Mouse (Mus musculus): ENCODE data around the gene Fam69b. TPM values are rescaled to one million over a fixed set of nuclear protein-coding genes. Genes with fewer than 3 reads are reported as not detected.

Gene Fam69b
- total RNA-seq, 2 experiments from 2014 or later: 73.3 to 76.4 TPM

DNA sequence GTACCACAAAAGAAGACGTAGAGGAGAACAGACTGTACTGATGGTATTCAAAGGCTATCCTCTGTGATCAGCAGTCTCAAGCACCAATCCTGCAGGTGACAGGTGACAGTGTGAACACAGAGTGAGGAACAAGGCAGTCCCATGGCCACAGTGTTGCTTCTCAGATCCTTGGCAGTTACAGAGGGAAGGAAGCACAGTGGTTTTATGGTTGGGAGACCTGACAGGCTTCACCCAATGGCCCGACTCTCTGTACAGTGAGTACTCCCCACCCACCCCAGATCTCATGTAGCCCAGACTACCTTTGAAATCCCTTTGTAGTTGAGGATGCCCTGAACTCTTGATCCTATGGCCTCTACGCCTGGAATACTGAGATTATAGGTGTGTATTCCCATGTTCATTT, 2.8 kb upstream of the Fam69b start:
- no peak for DNase-seq (ENCODE audit: low spot score in 2 of 2)

DNA sequence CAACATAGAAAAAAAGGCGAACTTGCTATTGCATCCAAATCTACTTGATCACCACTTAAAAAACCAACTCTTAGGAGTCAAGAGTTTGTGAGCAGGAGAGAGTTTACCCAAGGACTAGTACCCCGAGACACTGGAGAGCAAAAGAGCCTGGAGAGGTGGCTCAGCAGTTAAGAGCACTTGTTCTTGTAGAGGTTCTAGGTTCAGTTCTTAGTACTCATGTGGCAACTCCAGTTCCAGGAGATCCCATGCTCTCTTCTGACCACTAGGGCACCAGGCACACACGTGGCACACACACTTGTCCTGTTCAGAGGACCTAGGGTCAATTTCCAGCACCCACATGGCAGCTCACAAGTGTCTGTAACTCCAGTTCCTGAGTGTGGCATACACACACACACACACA, 2.2 kb upstream of the Fam69b start:
- DNase-seq (ENCODE audit: low spot score in 2 of 2): no peak

DNA sequence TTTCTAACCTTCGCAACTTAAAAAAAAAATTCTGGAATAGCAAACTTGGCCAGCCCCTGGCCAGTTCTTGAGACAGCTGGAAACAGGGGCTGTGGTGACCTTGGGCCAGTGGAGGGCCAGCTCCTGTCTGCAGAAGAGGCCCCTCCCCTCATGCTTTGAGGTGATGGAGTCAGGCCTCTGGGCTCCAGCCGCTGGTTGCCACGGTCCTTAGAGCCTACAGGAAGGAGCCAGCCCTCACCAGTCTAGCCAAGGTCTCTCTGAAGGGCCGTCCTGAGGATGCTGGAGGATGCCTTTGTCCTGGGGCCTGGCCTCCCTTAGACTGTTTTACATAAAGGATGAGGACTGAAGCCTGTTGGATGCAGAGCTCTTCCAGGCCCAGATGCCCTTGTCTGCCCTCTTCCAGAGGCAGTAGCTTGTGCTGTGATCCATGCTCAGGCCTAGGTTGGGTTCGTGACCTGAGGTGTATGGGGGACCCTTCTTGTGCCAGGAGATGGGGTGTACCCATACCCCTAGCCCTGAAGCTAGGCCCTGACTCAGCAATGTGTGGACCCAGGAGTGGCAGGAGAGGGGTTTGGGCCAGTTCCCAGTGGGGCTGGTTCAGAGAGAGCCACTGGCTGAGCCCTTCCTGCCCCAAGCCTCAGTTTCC, 658 bp downstream of the Fam69b start:
- no peak for DNase-seq (ENCODE audit: low spot score in 2 of 2)

DNA sequence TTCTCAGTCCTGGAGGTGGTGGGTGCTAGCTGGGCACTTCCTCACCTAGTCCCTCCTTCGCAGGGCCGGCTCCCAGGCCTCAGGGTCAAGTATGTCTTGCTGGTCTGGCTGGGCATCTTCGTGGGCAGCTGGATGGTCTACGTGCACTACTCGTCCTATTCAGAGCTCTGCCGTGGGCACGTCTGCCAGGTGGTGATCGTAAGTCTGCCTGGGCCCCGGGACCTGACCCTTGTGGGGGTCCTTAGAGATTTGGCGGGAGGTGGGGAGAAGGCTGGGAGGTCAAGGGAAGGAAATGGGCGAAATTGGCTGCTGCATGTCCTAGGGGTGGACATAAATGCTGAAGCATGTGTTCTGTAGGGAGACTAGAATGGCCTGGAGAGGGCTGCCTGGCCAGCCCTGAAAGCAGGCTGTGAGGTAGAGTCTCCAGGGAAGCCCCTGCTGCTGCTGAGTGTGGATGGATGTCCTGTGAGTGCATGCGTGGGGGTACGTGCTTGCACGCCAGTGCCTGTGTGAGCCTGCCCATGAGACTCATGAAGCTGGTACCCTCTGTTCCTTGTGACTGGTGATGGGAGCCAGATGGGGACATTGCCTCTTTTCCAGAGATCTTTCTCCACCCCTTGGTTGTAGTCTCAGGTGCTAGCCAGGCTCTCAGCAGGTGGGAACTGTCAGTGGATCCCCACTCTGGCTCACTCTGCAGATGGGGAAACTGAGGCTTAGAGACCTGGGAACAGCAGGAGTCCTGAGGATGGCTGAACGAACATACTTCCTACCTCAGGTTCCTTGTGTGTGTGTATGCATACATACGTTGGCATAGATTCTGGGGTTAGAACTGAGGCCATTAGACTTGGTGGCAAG, 4.5 kb downstream of the Fam69b start:
- no peak for DNase-seq (ENCODE audit: low spot score in 2 of 2)

GRCm38 (mm10) chr2:26633953-26634530, 5.8 kb downstream of the Fam69b start:
- no peak for DNase-seq (ENCODE audit: low spot score in 2 of 2)

GRCm38 (mm10) chr2:26634629-26635488, 6.6 kb downstream of the Fam69b start:
- DNase-seq (ENCODE audit: low spot score in 2 of 2): no peak

DNA sequence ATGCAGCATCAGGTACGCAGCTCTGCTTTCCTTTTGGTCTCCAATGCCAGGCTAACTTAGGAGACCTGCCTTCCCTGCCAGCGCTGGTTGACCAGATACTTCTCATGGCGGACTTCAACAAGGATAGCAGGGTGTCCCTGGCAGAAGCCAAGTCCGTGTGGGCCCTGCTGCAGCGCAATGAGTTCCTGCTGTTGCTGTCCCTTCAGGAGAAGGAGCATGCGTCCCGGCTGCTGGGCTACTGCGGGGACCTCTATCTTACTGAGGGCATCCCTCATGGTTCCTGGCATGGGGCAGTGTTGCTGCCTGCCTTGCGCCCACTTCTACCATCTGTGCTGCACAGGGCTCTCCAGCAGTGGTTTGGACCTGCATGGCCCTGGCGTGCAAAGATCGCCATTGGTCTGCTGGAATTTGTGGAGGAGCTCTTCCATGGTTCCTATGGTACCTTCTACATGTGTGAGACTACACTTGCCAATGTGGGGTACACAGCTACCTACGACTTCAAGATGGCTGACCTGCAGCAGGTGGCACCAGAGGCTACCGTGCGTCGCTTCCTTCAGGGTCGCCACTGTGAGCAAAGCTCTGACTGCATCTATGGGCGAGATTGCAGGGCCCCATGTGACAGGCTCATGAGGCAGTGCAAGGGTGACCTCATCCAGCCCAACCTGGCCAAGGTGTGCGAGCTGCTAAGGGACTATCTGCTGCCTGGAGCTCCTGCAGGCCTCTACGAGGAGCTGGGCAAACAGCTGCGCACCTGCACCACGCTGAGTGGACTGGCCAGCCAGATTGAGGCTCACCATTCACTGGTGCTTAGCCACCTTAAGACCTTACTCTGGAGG, 7.5 kb downstream of the Fam69b start:
- no peak for DNase-seq (ENCODE audit: low spot score in 2 of 2)

DNA sequence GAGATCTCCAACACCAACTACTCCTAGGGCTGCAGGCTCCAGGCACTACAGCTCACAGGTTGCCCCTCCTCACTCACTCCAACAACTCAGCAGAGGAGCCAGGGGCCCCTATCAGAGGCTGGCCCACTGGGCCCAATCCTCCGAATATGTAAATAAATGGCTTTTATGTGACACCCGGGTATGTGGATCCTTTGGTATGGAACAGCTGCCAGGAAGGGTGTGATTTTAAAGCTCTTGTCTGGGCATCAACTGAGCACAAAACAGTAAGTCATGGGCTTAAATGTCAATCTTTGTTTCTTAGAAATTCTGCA, 8.0 kb downstream of the Fam69b start:
- no peak for DNase-seq (ENCODE audit: low spot score in 2 of 2)

DNA sequence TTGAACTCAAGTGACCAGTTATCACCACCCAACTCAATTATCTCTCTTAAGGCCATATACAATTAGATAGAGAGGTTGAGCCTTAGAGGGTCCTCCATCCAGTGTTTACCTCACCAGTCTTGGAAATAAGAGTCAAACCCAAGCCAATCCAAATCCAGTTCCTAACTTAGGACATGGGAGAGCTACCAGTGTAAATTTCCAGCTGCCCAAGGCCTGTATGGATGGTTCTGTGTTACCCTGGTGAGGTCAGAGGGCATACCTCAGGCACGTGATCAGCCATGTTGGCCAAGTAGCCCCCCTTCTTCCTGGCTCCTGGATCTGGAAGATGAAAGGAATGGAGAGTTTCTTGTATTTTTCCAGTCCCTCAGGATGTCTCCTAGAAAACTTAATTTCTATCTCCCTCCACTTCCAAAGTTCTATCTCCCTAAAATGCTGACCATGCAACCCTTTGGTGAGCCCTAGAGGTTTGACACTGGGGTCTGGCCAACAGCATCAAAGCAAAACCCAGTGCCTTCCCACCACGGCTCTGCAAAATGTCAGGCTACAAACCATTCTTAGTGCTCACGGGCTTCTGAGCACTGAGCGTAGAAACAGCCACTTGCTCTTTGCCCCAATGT, 9.2 kb downstream of the Fam69b start:
- DNase-seq (ENCODE audit: low spot score in 2 of 2): no peak

GRCm38 (mm10) chr2:26638039-26638438, 9.8 kb downstream of the Fam69b start:
- no peak for DNase-seq (ENCODE audit: low spot score in 2 of 2)

DNA sequence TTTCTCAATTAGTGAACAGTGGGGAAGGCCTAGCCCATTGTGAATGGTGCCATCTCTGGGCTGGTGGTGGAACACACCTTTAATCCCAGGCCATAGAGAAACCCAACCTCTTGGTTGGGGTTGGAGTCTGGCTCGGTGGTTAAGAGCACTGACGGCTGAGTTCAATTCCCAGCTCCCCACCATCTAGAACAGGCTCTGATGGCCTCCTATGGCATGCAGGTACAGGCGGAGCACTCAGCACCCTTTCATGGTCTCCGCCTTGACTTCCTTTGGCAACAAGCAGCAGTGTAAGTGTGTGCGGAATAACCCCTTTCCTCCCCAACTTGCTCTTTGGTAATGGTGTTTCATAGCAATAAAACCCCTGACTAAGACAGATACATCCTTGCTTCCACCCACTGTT, 10.3 kb downstream of the Fam69b start:
- no peak for DNase-seq (ENCODE audit: low spot score in 2 of 2)

- no peak for DNase-seq (ENCODE audit: low spot score in 2 of 2)
Observed at GRCm38 (mm10) chr2:26639083-26639482, 10.8 kb downstream of the Fam69b start.

- DNase-seq (ENCODE audit: low spot score in 2 of 2): peak; percentile 98
Observed at GRCm38 (mm10) chr2:26639838-26640830, 11.9 kb downstream of the Fam69b start.

DNA sequence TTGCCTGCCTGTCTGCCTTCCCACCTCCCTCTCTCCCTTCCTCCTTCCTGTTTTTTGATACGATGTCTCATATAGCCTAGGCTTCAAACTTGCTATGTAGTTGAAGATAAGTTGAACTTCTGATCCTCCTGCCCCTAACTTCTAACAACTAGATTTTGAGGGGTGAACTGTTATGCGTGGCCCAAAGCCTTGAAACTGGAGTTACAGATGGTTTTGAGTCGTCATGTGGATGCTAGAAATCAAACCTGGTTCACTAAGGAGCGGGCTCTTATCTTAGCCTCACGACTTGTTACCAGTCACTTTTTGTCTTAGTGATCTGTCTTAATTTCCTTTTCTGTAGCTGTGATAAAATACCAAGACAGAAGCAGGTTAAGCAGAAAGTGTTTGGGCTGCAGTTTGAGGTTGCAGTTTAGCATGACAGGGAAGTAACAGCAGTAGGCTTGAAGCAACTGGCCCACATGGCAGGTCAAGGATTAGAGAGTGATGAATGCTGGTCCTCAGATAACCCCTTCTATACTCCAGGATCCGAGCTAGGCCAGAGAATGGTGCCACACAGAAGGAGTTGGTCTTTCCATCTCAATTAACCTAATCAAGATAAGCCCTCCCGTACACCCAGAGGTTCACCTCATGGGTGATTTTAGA, 12.9 kb downstream of the Fam69b start:
- DNase-seq (ENCODE audit: low spot score in 2 of 2): no peak

DNA sequence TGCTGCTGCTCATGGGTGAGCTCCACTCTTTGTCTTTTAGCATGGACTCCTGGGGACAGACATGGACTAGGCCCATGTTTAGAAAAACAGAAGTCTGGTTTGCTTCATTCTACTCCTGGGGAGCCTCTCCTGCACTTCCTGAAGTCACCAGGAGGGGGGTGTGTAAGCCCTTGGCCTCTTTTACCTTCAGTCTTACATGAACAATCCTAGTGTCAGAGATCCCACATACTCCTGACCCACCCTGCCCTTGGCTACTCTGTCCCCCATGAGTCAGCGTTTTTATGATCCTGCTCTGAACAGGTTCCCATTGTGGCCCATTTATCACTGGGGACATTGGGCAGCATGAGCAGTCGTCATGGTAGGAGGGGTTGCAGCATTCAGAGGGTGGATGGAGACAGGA, 15.7 kb downstream of the Fam69b start:
- no peak for DNase-seq (ENCODE audit: low spot score in 2 of 2)

DNA sequence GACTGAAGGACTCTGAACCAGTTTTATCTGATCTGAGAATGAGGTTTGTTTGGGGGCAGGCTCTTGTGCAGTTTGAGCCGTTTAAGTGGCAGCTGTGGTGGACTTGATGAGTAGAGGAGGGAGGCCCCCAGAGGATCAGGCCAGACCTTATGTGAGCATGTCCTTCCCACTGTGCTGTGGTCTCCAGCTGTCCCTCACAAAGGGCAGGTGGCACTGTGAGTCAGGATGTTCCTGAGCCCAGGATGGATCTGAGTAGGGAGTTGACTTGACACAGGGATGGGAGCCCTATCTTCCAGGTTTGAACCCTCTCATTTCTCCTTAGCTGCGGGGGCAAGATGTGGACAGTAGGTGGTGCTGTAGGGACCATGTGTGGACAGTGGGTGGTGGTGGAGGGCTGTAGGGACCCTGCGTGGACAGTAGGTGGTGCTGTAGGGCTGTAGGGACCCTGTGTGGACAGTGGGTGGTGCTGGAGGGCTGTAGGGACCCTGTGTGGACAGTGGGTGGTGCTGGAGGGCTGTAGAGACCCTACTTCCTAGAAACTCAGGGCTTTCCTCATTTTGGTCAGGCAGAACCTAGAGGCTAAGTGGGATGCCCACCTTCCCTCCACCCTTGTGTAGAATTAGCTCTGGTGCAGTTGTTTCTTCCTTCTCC, 18.5 kb downstream of the Fam69b start:
- DNase-seq (ENCODE audit: low spot score in 2 of 2): peak; percentile 74 to 88

DNA sequence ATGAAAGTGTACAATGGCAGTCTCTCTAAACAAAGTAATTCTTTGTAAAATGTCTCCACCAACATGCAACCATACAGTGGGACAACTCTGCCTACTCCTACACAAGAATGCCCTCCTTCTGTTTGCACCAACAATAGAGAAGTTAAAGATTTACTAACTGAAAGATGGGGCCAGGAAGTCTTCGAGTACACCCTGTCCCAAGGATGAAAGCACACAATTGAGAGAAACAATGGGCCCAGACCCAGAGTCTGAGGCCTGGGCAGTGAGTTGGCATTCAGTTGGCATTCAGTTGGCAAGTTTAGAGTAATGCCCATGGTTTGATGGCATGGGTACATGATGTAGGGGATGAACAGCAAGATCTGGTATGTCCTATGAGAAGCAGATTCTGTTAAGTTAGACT, 26.4 kb downstream of the Fam69b start:
- DNase-seq (ENCODE audit: low spot score in 2 of 2): no peak

DNA sequence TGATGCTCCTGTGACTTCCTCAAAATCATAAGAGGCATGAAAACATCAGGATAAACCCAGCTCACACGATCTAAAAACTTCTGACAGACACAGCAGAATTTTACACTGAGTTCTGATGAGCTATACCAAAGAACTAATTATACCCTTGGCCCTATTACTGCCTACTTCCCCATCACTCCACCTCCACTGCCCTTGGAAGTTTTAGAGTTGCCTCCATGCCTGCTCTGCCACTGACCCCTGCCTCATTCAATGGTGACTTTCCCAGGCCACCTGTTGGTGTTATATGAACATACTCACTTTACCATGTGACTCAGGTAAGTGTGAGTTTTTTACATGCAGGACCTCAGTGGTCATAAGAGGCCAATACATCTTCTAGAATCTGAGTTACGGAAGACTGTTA, 29.2 kb downstream of the Fam69b start:
- DNase-seq (ENCODE audit: low spot score in 2 of 2): no peak

Measured in layer of hippocampus, postnatal 14 days (tissue).